Mouse (Mus musculus) 416B (cell line): Measurements from ENCODE around the gene Asb17.

Experiments
- DNase-seq: peaks from one replicate; pipeline ENCODE4 v3.0.0; 2011; ENCODE audit warnings: low read depth

Asb17 gene

GRCm38 (mm10) chr3:153889188-153889781 is 45.3 kb downstream of the Asb17 start:
- no peak for DNase-seq

- DNase-seq, result peak; percentile 68
Observed at GRCm38 (mm10) chr3:153895454-153895853, 51.4 kb downstream of the Asb17 start.

GRCm38 (mm10) chr3:153897216-153897615 is 53.2 kb downstream of the Asb17 start:
- DNase-seq, result peak; percentile 69

GRCm38 (mm10) chr3:153901904-153902303 is 57.9 kb downstream of the Asb17 start:
- DNase-seq, result no peak

DNA sequence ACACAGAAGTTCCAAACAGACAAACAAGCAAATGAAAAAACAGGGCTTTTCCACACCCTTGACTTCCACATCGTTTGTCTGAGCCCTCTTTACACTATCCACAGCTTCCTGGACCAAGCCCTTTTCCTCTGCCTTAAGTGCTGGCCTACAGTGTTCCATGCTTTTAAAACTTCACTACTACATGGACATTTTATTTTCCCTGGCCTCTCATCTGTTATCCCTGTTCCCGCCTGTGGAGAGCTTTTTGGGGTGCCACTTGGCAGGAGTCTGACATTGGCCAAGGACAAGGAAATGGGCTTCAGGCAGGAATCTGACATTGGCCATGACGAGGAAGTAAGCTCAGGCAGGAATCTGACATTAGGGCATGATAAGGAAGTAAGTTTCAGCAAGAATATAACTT is 58.6 kb downstream of the Asb17 start:
- DNase-seq, result no peak

- DNase-seq, result peak; percentile 77
Observed at GRCm38 (mm10) chr3:153904586-153904985, 60.6 kb downstream of the Asb17 start.
